In the genomic region with DNA sequence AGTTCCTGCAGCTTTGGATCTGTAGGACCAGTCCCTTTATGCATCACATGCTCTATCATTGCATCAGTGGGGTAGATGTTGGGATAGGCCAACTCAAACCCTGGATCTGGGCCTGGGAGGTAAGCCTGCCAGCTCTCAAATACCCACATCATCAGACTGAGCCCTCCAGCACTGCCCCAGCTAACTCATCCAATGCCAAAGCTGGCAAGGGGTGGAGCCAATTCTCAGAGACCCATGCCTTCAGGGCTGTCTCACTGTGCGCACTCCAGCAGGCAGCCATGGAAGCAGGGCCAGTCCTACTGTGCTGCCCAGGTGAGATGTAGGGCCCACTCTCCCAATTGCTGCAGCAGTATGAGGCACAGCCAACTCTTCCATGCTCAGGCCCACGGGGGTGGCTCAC, we compare ENCODE assay signal across 22 mouse cellular contexts.
DNase-seq lines count a peak whose midpoint lies in the region; ATAC-seq and TF ChIP-seq lines count a peak whose summit lies in the region.
"Had no signal": no experiment of that assay in that cellular context is flagged by ENCODE, and none has a peak within 500 bp of the region (broad histone marks: within the 10 kb centered on the region; RNA-seq: fewer than 3 reads in every experiment).

No protein-coding gene starts in this region.

- no peaks in the 10 kb centered on the region for H3K36me3 ChIP-seq in forebrain, embryonic 11.5 days (ENCODE audit: control insufficient read depth, insufficient read depth, low read length)
- H3K36me3 ChIP-seq in forebrain, embryonic 14.5 days (ENCODE audit: control insufficient read depth, insufficient read depth, low read length): no peaks in the 10 kb centered on the region
- no peaks in the 10 kb centered on the region for H3K36me3 ChIP-seq in megakaryocyte, embryonic 14.5 days (replicated peaks; ENCODE audit: low read length)
- no peaks in the 10 kb centered on the region for H3K36me3 ChIP-seq in ES-E14 (ENCODE audit: control insufficient read depth, insufficient read depth, low read length, poor library complexity, severe bottlenecking)
- no peaks in the 10 kb centered on the region for H3K36me3 ChIP-seq in embryonic facial prominence, embryonic 12.5 days
- H3K36me3 ChIP-seq: embryonic facial prominence, embryonic 15.5 days; forebrain, embryonic 12.5 days; hindbrain, embryonic 12.5 days; hindbrain, embryonic 15.5 days had no signal

- no peak overlapping the region for H3K9ac ChIP-seq in forebrain, embryonic 11.5 days (ENCODE audit: low read length)
- H3K9ac ChIP-seq in forebrain, embryonic 14.5 days (ENCODE audit: low read length): no peak overlapping the region
- no peak overlapping the region for H3K9ac ChIP-seq in ES-E14 (ENCODE audit: insufficient read depth, low read depth, low read length, poor library complexity, severe bottlenecking)
- H3K9ac ChIP-seq in embryonic facial prominence, embryonic 12.5 days: no peak overlapping the region
- H3K9ac ChIP-seq: embryonic facial prominence, embryonic 15.5 days; forebrain, embryonic 12.5 days; hindbrain, embryonic 12.5 days; hindbrain, embryonic 15.5 days had no signal

- WGBS in forebrain, embryonic 11.5 days: 93% methylated on average over 2 of the region's 2 CpGs
- 82% methylated on average over 2 of the region's 2 CpGs for WGBS in forebrain, embryonic 14.5 days
- WGBS in embryonic facial prominence, embryonic 12.5 days: 87% methylated on average over 2 of the region's 2 CpGs

- H3K4me2 ChIP-seq in forebrain, embryonic 11.5 days (ENCODE audit: low read depth, low read length, severe bottlenecking): no peak overlapping the region
- no peak overlapping the region for H3K4me2 ChIP-seq in forebrain, embryonic 14.5 days (ENCODE audit: low read length)
- H3K4me2 ChIP-seq in embryonic facial prominence, embryonic 12.5 days (replicated peaks): no peak overlapping the region
- H3K4me2 ChIP-seq: embryonic facial prominence, embryonic 15.5 days; forebrain, embryonic 12.5 days; heart, embryonic 11.5 days; hindbrain, embryonic 12.5 days; hindbrain, embryonic 15.5 days had no signal

- H3K9me3 ChIP-seq in forebrain, embryonic 11.5 days (ENCODE audit: control insufficient read depth, low read length): no peaks in the 10 kb centered on the region
- H3K9me3 ChIP-seq in forebrain, embryonic 14.5 days (replicated peaks; ENCODE audit: control insufficient read depth, low read length): no peaks in the 10 kb centered on the region
- H3K9me3 ChIP-seq in megakaryocyte, embryonic 14.5 days: no peaks in the 10 kb centered on the region
- no peaks in the 10 kb centered on the region for H3K9me3 ChIP-seq in ES-E14 (ENCODE audit: control insufficient read depth, insufficient read depth, low read depth, low read length)
- no peaks in the 10 kb centered on the region for H3K9me3 ChIP-seq in embryonic facial prominence, embryonic 12.5 days
- H3K9me3 ChIP-seq: embryonic facial prominence, embryonic 15.5 days; forebrain, embryonic 12.5 days; hindbrain, embryonic 12.5 days; hindbrain, embryonic 15.5 days had no signal

- no peak for TF ChIP-seq CTCF in gastrocnemius, adult 2 months (IDR thresholded peaks at IDR 0.05)

- DNase-seq in forebrain, embryonic 11.5 days (ENCODE audit: low spot score): peak; percentile 43
- DNase-seq in forebrain, embryonic 14.5 days (ENCODE audit: low spot score): no peak
- no peak for DNase-seq in ES-E14 (ENCODE audit: low read depth, low spot score)
- DNase-seq in gastrocnemius, adult 2 months: no peak
- DNase-seq: adrenal gland, adult 8-10 months; adrenal gland, postnatal 25 days; B cell, adult 2 months; cerebellum, adult 18-20 months; cerebellum, adult 9-10 months; cerebellum, postnatal 14 days; gastrocnemius, postnatal 14 days; heart, adult 11 months had no signal

- H3K4me3 ChIP-seq in forebrain, embryonic 11.5 days (ENCODE audit: low read depth, low read length): no peak overlapping the region
- H3K4me3 ChIP-seq in forebrain, embryonic 14.5 days (ENCODE audit: low read depth, low read length): no peak overlapping the region
- H3K4me3 ChIP-seq in megakaryocyte, embryonic 14.5 days (replicated peaks): peak overlapping the region; percentile 42
- no peak overlapping the region for H3K4me3 ChIP-seq in ES-E14 (ENCODE audit: insufficient read depth in 1 of 2, low read depth in 1 of 2, low read length in 2 of 2, poor library complexity in 1 of 2, severe bottlenecking in 1 of 2)
- H3K4me3 ChIP-seq in embryonic facial prominence, embryonic 12.5 days: no peak overlapping the region
- H3K4me3 ChIP-seq in gastrocnemius, adult 2 months: no peak overlapping the region
- H3K4me3 ChIP-seq: embryonic facial prominence, embryonic 15.5 days; forebrain, embryonic 12.5 days; hindbrain, embryonic 12.5 days; hindbrain, embryonic 15.5 days had no signal

- ATAC-seq in forebrain, embryonic 11.5 days (replicated peaks; ENCODE audit: low FRiP score): no peak
- ATAC-seq in forebrain, embryonic 14.5 days: no peak
- no peak for ATAC-seq in megakaryocyte, adult 5-6 weeks (ENCODE audit: poor library complexity, severe bottlenecking)
- ATAC-seq in embryonic facial prominence, embryonic 12.5 days (ENCODE audit: insufficient number of reproducible peaks, insufficient read depth, low FRiP score, low TSS enrichment): peak; percentile 64; the same call in 1 of the 2 replicates
- ATAC-seq: activated CD4-positive, CD25-positive, alpha-beta regulatory T cell, adult 4 months; forebrain, embryonic 16.5 days had no signal

- intact Hi-C loops in gastrocnemius, adult 2 months (cut with DNase I): no loop called here

- H3K27me3 ChIP-seq in forebrain, embryonic 11.5 days (ENCODE audit: control insufficient read depth, insufficient read depth, low read length): no peaks in the 10 kb centered on the region
- H3K27me3 ChIP-seq in forebrain, embryonic 14.5 days (replicated peaks; ENCODE audit: control insufficient read depth, insufficient read depth, low read length): no peaks in the 10 kb centered on the region
- H3K27me3 ChIP-seq in megakaryocyte, embryonic 14.5 days (replicated peaks): no peaks in the 10 kb centered on the region
- H3K27me3 ChIP-seq in embryonic facial prominence, embryonic 12.5 days: no peaks in the 10 kb centered on the region
- H3K27me3 ChIP-seq: embryonic facial prominence, embryonic 15.5 days; forebrain, embryonic 12.5 days; hindbrain, embryonic 12.5 days; hindbrain, embryonic 15.5 days had no signal

- no peaks in the 10 kb centered on the region for H3K4me1 ChIP-seq in forebrain, embryonic 11.5 days (replicated peaks; ENCODE audit: control insufficient read depth, insufficient read depth, low read length)
- no peaks in the 10 kb centered on the region for H3K4me1 ChIP-seq in forebrain, embryonic 14.5 days (ENCODE audit: control insufficient read depth, insufficient read depth, low read length)
- no peaks in the 10 kb centered on the region for H3K4me1 ChIP-seq in megakaryocyte, embryonic 14.5 days
- no peaks in the 10 kb centered on the region for H3K4me1 ChIP-seq in ES-E14 (ENCODE audit: control insufficient read depth in 2 of 2, insufficient read depth in 2 of 2, low read length in 2 of 2, poor library complexity in 1 of 2)
- H3K4me1 ChIP-seq in embryonic facial prominence, embryonic 12.5 days: peaks cover 2% of the 10 kb centered on the region; the same call in 1 of the 2 replicates
- H3K4me1 ChIP-seq: embryonic facial prominence, embryonic 15.5 days; forebrain, embryonic 12.5 days; hindbrain, embryonic 12.5 days; hindbrain, embryonic 15.5 days had no signal

- H3K27ac ChIP-seq in forebrain, embryonic 11.5 days (ENCODE audit: low read depth, low read length): no peak overlapping the region
- H3K27ac ChIP-seq in forebrain, embryonic 14.5 days (ENCODE audit: low read depth, low read length): no peak overlapping the region
- H3K27ac ChIP-seq in ES-E14 (ENCODE audit: insufficient read depth, low read depth, low read length, poor library complexity, severe bottlenecking): 0 out of 2 replicates have a peak overlapping the region, but pooled peaks have one; percentile 19
- no peak overlapping the region for H3K27ac ChIP-seq in embryonic facial prominence, embryonic 12.5 days
- no peak overlapping the region for H3K27ac ChIP-seq in gastrocnemius, adult 2 months
- H3K27ac ChIP-seq: embryonic facial prominence, embryonic 15.5 days; forebrain, embryonic 12.5 days; hindbrain, embryonic 12.5 days; hindbrain, embryonic 15.5 days had no signal

- in situ Hi-C loops in ES-E14 (cut with MboI; ENCODE audit: low sequenced_read_pairs in 2 of 2, unreplicated experiment in 2 of 2): no loop called here

TF ChIP-seq in ES-E14, 5 proteins besides CTCF, POLR2A, EP300 and RAD21:
- TF ChIP-seq MAFK (IDR thresholded peaks at IDR 0.05; ENCODE audit: insufficient read depth, low read depth, low read length) (no peak), ZNF384 (IDR thresholded peaks at IDR 0.05; ENCODE audit: low read depth, low read length) (no peak), HCFC1 (IDR thresholded peaks at IDR 0.05; ENCODE audit: borderline replicate concordance, insufficient read depth, low read length) (no peak), ZC3H11A (IDR thresholded peaks at IDR 0.05; ENCODE audit: borderline replicate concordance, low read depth, low read length) (no peak), CHD2 (IDR thresholded peaks at IDR 0.05; ENCODE audit: low read depth, low read length) (no peak)
